Mouse (Mus musculus) lung, embryonic 15.5 days (tissue): ENCODE data around the gene Slc29a2. TPM values are rescaled to one million over a fixed set of nuclear protein-coding genes. Genes with fewer than 3 reads are reported as not detected.
A peak's percentile ranks its signal among the peaks of the same experiment; 100 is the strongest.

Experiments used
- ATAC-seq: fragments of 200-750 bp; cut with Nextera tagmentation; 2 replicates; pipeline ENCODE4 v1.8.0; 2017; ENCODE audit warnings: moderate number of reproducible peaks, borderline replicate concordance; ENCODE audit not compliant: low FRiP score, low TSS enrichment; ENCODE audit errors: extremely low read depth
- H3K27ac ChIP-seq: fragments of 300-500 bp; sonication (generic); 2 replicates; pipeline ENCODE4 v1.5.1; 2015; ENCODE audit warnings: moderate library complexity, mild to moderate bottlenecking, inconsistent platforms
- H3K27me3 ChIP-seq: fragments of 300-500 bp; sonication (generic); 2 replicates; pipeline ENCODE4 v1.6.1; 2015; ENCODE audit warnings: inconsistent platforms
- H3K36me3 ChIP-seq: fragments of 300-500 bp; sonication (generic); 2 replicates; pipeline ENCODE4 v1.6.1; 2015; ENCODE audit warnings: inconsistent platforms
- H3K4me1 ChIP-seq: fragments of 300-500 bp; sonication (generic); 2 replicates; pipeline ENCODE4 v1.6.1; 2015; ENCODE audit warnings: inconsistent platforms
- H3K4me2 ChIP-seq: fragments of 300-500 bp; sonication (generic); 2 replicates; pipeline ENCODE4 v1.6.1; 2015; ENCODE audit warnings: inconsistent platforms, mild to moderate bottlenecking, moderate library complexity
- H3K4me3 ChIP-seq: fragments of 300-500 bp; sonication (generic); 2 replicates; pipeline ENCODE4 v1.5.1; 2015; ENCODE audit warnings: mild to moderate bottlenecking, inconsistent platforms
- H3K9ac ChIP-seq: fragments of 300-500 bp; sonication (generic); 2 replicates; pipeline ENCODE4 v1.6.1; 2015; ENCODE audit warnings: inconsistent platforms
- H3K9me3 ChIP-seq: fragments of 300-500 bp; sonication (generic); 2 replicates; pipeline ENCODE4 v1.6.1; 2016; ENCODE audit warnings: inconsistent platforms
- WGBS: fragments of 180-500 bp; shearing (Covaris S2); methylation state at CpG from one replicate; pipeline ENCODE4 v1.1.7; 2015; 5-methylcytosine and 5-hydroxymethylcytosine counted together
- polyA plus RNA-seq: library from polyadenylated mRNA; unstranded; fragments of >200 nt; fragmentation: Nextera tagmentation; extraction: Ambion mirVana; gene quantifications from 2 replicates; pipeline ENCODE4 v1.2.1, GENCODE M21; 2015

The Slc29a2 gene
- polyA plus RNA-seq = 2.7 and 4.1 TPM in 2 replicates

GRCm38 (mm10) chr19:5023621-5024479 is at the start of gene Slc29a2:
TSS of gene Slc29a2 (plus strand) at chr19:5023860.
- H3K27ac ChIP-seq = peak within 1 kb of the TSS; percentile 88
- no peaks in the 10 kb centered on the region for H3K36me3 ChIP-seq
- H3K9ac ChIP-seq = peak within 1 kb of the TSS; percentile 82
- peak within 1 kb of the TSS; percentile 74 for H3K4me3 ChIP-seq
- H3K4me1 ChIP-seq = peaks cover 4% of the 10 kb centered on the region
- H3K27me3 ChIP-seq = no peaks in the 10 kb centered on the region
- H3K9me3 ChIP-seq = no peaks in the 10 kb centered on the region
- WGBS = under 1% methylated on average over 62 of the region's 62 CpGs
- peak; percentile 96 for ATAC-seq
- peak within 1 kb of the TSS; percentile 98 for H3K4me2 ChIP-seq

GRCm38 (mm10) chr19:4981767-4982166 is 41.9 kb upstream of the Slc29a2 start:
- H3K27ac ChIP-seq = no peak overlapping the region
- H3K4me1 ChIP-seq = no peaks in the 10 kb centered on the region
- no peaks in the 10 kb centered on the region for H3K36me3 ChIP-seq
- H3K9ac ChIP-seq = no peak overlapping the region
- no peak overlapping the region for H3K4me3 ChIP-seq
- ATAC-seq = no peak
- H3K27me3 ChIP-seq = peaks cover 32% of the 10 kb centered on the region
- H3K9me3 ChIP-seq = no peaks in the 10 kb centered on the region
- no peak overlapping the region for H3K4me2 ChIP-seq

- no peaks in the 10 kb centered on the region for H3K4me1 ChIP-seq
- no peaks in the 10 kb centered on the region for H3K36me3 ChIP-seq
- 0 out of 2 replicates have a peak, but pooled peaks have one; percentile 17 for ATAC-seq
- H3K27ac ChIP-seq = no peak overlapping the region
- H3K4me2 ChIP-seq = no peak overlapping the region
- H3K4me3 ChIP-seq = no peak overlapping the region
- no peak overlapping the region for H3K9ac ChIP-seq
- no peaks in the 10 kb centered on the region for H3K9me3 ChIP-seq
- WGBS = 5% methylated on average over 13 of the region's 13 CpGs
- peaks cover 54% of the 10 kb centered on the region for H3K27me3 ChIP-seq
Measured at GRCm38 (mm10) chr19:4989013-4989412, 34.6 kb upstream of the Slc29a2 start.

GRCm38 (mm10) chr19:4989434-4990255 is 34.0 kb upstream of the Slc29a2 start:
- H3K4me3 ChIP-seq = no peak overlapping the region
- ATAC-seq = no peak

GRCm38 (mm10) chr19:4990256-4990625 is 33.4 kb upstream of the Slc29a2 start, which contains the start of gene Npas4:
TSS of gene Npas4 (minus strand) at chr19:4990316.
- no peak within 1 kb of the TSS for H3K4me2 ChIP-seq
- ATAC-seq = no peak
- no peaks in the 10 kb centered on the region for H3K9me3 ChIP-seq
- no peak within 1 kb of the TSS for H3K4me3 ChIP-seq
- H3K4me1 ChIP-seq = no peaks in the 10 kb centered on the region
- 12% methylated on average over 4 of the region's 4 CpGs for WGBS
- H3K27me3 ChIP-seq = peaks cover 43% of the 10 kb centered on the region
- H3K9ac ChIP-seq = no peak within 1 kb of the TSS
- no peaks in the 10 kb centered on the region for H3K36me3 ChIP-seq
- H3K27ac ChIP-seq = no peak within 1 kb of the TSS

More at GRCm38 (mm10) chr19:4989434-4990255, 34.0 kb upstream of the Slc29a2 start:
- Histone ChIP-seq H3K36me3 (no peaks in the 10 kb centered on the region), H3K4me1 (no peaks in the 10 kb centered on the region), H3K27ac (no peak overlapping the region), H3K4me2 (no peak overlapping the region), H3K9ac (no peak overlapping the region), H3K27me3 (peaks cover 48% of the 10 kb centered on the region), H3K9me3 (no peaks in the 10 kb centered on the region)
- 20% methylated on average over 46 of the region's 47 CpGs for WGBS

GRCm38 (mm10) chr19:4990716-4991115 is 32.9 kb upstream of the Slc29a2 start:
- Histone ChIP-seq H3K9ac (no peak overlapping the region), H3K4me2 (no peak overlapping the region), H3K36me3 (no peaks in the 10 kb centered on the region), H3K27me3 (peaks cover 40% of the 10 kb centered on the region), H3K9me3 (no peaks in the 10 kb centered on the region), H3K27ac (no peak overlapping the region), H3K4me1 (no peaks in the 10 kb centered on the region), H3K4me3 (no peak overlapping the region)
- ATAC-seq = no peak
- 5% methylated on average over 22 of the region's 22 CpGs for WGBS

GRCm38 (mm10) chr19:4992371-4992770 is 31.3 kb upstream of the Slc29a2 start:
- Histone ChIP-seq H3K4me2 (no peak overlapping the region), H3K4me1 (no peaks in the 10 kb centered on the region), H3K4me3 (no peak overlapping the region), H3K9ac (no peak overlapping the region), H3K27ac (no peak overlapping the region), H3K9me3 (no peaks in the 10 kb centered on the region), H3K27me3 (peaks cover 36% of the 10 kb centered on the region), H3K36me3 (no peaks in the 10 kb centered on the region)
- WGBS = 22% methylated on average over 8 of the region's 8 CpGs
- no peak for ATAC-seq

GRCm38 (mm10) chr19:4992904-4993303 is 30.8 kb upstream of the Slc29a2 start:
- Histone ChIP-seq H3K27ac (no peak overlapping the region), H3K4me2 (no peak overlapping the region), H3K27me3 (peaks cover 36% of the 10 kb centered on the region), H3K9ac (no peak overlapping the region), H3K36me3 (no peaks in the 10 kb centered on the region), H3K9me3 (no peaks in the 10 kb centered on the region), H3K4me1 (no peaks in the 10 kb centered on the region), H3K4me3 (no peak overlapping the region)
- WGBS = 2% methylated on average over 9 of the region's 9 CpGs
- ATAC-seq = no peak; the same call in 1 of the 2 replicates

GRCm38 (mm10) chr19:4994043-4994442 is 29.6 kb upstream of the Slc29a2 start:
- ATAC-seq = no peak
- no peak overlapping the region for H3K4me3 ChIP-seq
- H3K9ac ChIP-seq = no peak overlapping the region
- no peaks in the 10 kb centered on the region for H3K36me3 ChIP-seq
- no peaks in the 10 kb centered on the region for H3K4me1 ChIP-seq
- 51% methylated on average over 5 of the region's 5 CpGs for WGBS
- peaks cover 36% of the 10 kb centered on the region for H3K27me3 ChIP-seq
- H3K9me3 ChIP-seq = no peaks in the 10 kb centered on the region
- H3K4me2 ChIP-seq = no peak overlapping the region
- H3K27ac ChIP-seq = no peak overlapping the region

GRCm38 (mm10) chr19:4999445-5000140 is 24.1 kb upstream of the Slc29a2 start:
- no peak overlapping the region for H3K9ac ChIP-seq
- H3K27ac ChIP-seq = no peak overlapping the region
- H3K9me3 ChIP-seq = no peaks in the 10 kb centered on the region
- 0 out of 2 replicates have a peak, but pooled peaks cover 8% of the 10 kb centered on the region for H3K4me1 ChIP-seq
- no peak overlapping the region for H3K4me3 ChIP-seq
- WGBS = 68% methylated on average over 6 of the region's 6 CpGs
- H3K4me2 ChIP-seq = no peak overlapping the region
- no peaks in the 10 kb centered on the region for H3K36me3 ChIP-seq
- H3K27me3 ChIP-seq = 0 out of 2 replicates have a peak, but pooled peaks cover 5% of the 10 kb centered on the region
- ATAC-seq = no peak

GRCm38 (mm10) chr19:5001666-5002406 is 21.8 kb upstream of the Slc29a2 start:
- peak; percentile 94 for ATAC-seq
- WGBS = under 1% methylated on average over 39 of the region's 39 CpGs
- Histone ChIP-seq H3K27me3 (0 out of 2 replicates have a peak, but pooled peaks cover 5% of the 10 kb centered on the region), H3K4me1 (0 out of 2 replicates have a peak, but pooled peaks cover 8% of the 10 kb centered on the region), H3K4me2 (peak overlapping the region; percentile 51), H3K36me3 (no peaks in the 10 kb centered on the region), H3K4me3 (peak overlapping the region; percentile 17), H3K9me3 (no peaks in the 10 kb centered on the region), H3K9ac (no peak overlapping the region), H3K27ac (no peak overlapping the region)
